Mouse (Mus musculus): ENCODE results near the gene Masp2.

DNA sequence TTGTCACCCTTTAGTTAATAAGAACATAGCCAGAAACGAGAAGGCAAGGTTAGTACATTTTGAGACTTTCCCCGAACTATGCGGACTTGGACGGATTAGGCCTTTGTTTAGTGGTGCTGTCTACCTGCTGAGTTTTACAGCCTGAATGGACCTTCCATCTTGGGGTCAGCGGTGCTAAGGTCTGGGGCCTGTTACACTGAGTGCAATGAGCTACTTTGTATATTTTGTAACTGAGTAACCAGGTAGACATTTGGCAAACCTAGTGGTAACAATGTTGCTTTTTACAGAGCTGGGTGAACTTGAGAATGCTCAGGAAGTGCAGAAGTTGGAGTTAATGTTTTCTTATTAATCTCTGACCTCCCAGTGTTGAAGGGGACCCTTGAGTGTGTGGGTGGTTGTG lies 38.8 kb downstream of the Masp2 start:
- TF ChIP-seq CTCF (IDR thresholded peaks at IDR 0.05; ENCODE audit: low read depth, low read length) (no peak), EP300 (IDR thresholded peaks at IDR 0.05; ENCODE audit: insufficient read depth, low read depth, low read length) (no peak), POLR2A (IDR thresholded peaks at IDR 0.05; ENCODE audit: insufficient read depth, low read length) (no peak)
